Mouse (Mus musculus) heart, postnatal 4 days (tissue): ENCODE data around the gene Agbl5. TPM values are rescaled to one million over a fixed set of nuclear protein-coding genes. Genes with fewer than 3 reads are reported as not detected.
A peak's percentile ranks its signal among the peaks of the same experiment; 100 is the strongest.
"Not testable (repeated sequence)": the region's sequence is repeated elsewhere in the genome, so short reads cannot be mapped to it uniquely, and the experiment has no call there.

Experiments used
- DNase-seq: peaks from one replicate; pipeline ENCODE4 v3.0.0; 2021
- total RNA-seq, 2 experiments: library from RNA; stranded (reverse); gene quantifications; 2 replicates each; pipeline ENCODE4 v1.2.3; 2021

The Agbl5 gene
- 10 to 100 TPM; 11.8 to 12.7 TPM for total RNA-seq

GRCm38 (mm10) chr5:30888337-30889087 is at the start of gene Agbl5:
TSS of gene Agbl5 (plus strand) at chr5:30888694.
- peak; percentile 96 for DNase-seq

GRCm38 (mm10) chr5:30839731-30840130 is 48.8 kb upstream of the Agbl5 start:
- DNase-seq, result no peak

GRCm38 (mm10) chr5:30841896-30842295 is 46.6 kb upstream of the Agbl5 start:
- DNase-seq, result no peak

GRCm38 (mm10) chr5:30849891-30850555 is 38.5 kb upstream of the Agbl5 start:
- DNase-seq, result no peak

GRCm38 (mm10) chr5:30850556-30850925 is 38.0 kb upstream of the Agbl5 start:
- DNase-seq, result no peak

- DNase-seq, result no peak
Observed at GRCm38 (mm10) chr5:30853522-30853921, 35.0 kb upstream of the Agbl5 start.

- no peak for DNase-seq
Observed at GRCm38 (mm10) chr5:30855674-30856073, 32.8 kb upstream of the Agbl5 start.

- DNase-seq, result no peak
Observed at GRCm38 (mm10) chr5:30856124-30856523, 32.4 kb upstream of the Agbl5 start.

- peak; percentile 46 for DNase-seq
Observed at GRCm38 (mm10) chr5:30863852-30864251, 24.6 kb upstream of the Agbl5 start.

- no peak for DNase-seq
Observed at GRCm38 (mm10) chr5:30864322-30864721, 24.2 kb upstream of the Agbl5 start.

- no peak for DNase-seq
Observed at GRCm38 (mm10) chr5:30866871-30867270, 21.6 kb upstream of the Agbl5 start.

- no peak for DNase-seq
Observed at GRCm38 (mm10) chr5:30867712-30868111, 20.8 kb upstream of the Agbl5 start, which contains the start of gene Tmem214. TSS of gene Tmem214 (plus strand) at chr5:30868012.

- no peak for DNase-seq
Observed at GRCm38 (mm10) chr5:30868981-30869380, 19.5 kb upstream of the Agbl5 start.

GRCm38 (mm10) chr5:30869405-30870130 is 18.9 kb upstream of the Agbl5 start:
- DNase-seq, result peak; percentile 94

GRCm38 (mm10) chr5:30870131-30870406 is 18.4 kb upstream of the Agbl5 start:
- no peak for DNase-seq

GRCm38 (mm10) chr5:30872574-30872973 is 15.9 kb upstream of the Agbl5 start:
- DNase-seq, result no peak

GRCm38 (mm10) chr5:30874365-30874764 is 14.1 kb upstream of the Agbl5 start:
- DNase-seq, result no peak

GRCm38 (mm10) chr5:30878616-30879015 is 9.9 kb upstream of the Agbl5 start:
- DNase-seq, result no peak

GRCm38 (mm10) chr5:30879347-30879943 is 9.0 kb upstream of the Agbl5 start:
- DNase-seq, result no peak

GRCm38 (mm10) chr5:30881839-30882238 is 6.7 kb upstream of the Agbl5 start:
- not testable (repeated sequence) for DNase-seq

GRCm38 (mm10) chr5:30886209-30886608 is 2.3 kb upstream of the Agbl5 start:
- DNase-seq, result no peak

GRCm38 (mm10) chr5:30886731-30887130 is 1.8 kb upstream of the Agbl5 start:
- DNase-seq, result no peak

- DNase-seq, result peak; percentile 67
Observed at GRCm38 (mm10) chr5:30887331-30887761, 1.1 kb upstream of the Agbl5 start.
